Mouse (Mus musculus): Measurements from ENCODE around the gene Ngrn.

Ngrn gene

DNA sequence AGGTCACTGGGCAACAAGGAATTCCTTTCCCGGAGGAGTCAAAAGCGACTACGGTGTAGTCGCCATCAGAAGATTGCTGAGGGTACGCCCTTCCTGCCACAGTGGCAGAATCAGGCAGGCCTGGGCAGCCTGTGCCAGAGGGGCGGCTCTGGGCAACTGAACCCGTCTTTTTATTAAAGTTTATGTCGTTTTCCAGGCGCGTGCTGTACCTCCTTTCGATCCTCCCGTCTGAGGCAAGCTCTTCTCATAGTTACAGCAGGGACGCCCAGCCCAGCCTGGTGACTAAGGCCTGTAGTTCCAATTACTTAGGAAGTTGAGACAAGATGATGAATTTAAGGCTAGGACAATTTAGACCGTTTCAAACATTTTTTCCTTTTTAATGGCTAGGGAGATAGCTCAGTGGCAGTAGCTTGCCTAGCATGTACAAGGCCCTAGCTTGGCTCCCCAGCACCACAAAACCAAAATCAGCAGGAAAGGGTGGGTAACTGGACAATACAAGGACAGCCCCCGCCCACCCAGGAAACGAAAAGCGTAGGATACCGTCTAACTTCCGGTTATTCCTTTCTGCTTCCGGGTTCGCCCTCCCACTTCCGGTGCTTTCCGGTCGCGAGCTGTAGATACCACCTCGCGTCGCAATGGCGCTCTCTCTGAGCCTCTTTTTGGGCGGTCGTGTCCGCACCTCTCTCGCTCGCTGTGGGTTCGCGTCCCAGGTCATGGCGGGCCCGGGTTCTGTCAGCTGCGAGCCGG lies at the start of gene Ngrn:
TSS of gene Ngrn (plus strand) at position 591 of the 747 bp plus-strand sequence.
- peak; percentile 90 for DNase-seq

DNA sequence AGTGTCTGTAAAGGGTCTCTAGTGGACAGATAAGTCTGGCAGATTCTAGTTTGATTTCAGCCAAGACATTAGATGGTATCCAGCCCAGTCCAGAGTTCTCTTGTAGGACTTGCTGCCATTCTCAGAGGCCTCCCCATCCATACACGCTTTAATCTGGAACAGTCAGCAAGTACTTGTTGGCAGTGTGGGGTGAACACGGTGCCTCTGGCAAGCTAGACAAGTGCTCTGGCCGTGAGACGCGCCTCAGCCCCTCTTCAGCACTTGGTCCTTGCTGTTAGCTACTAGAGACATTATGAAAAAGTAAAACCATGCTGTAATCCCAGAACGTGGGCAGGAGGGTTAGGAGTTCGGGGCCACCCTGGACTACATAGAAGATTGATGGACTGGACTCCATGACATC lies 47.4 kb upstream of the Ngrn start:
- DNase-seq, result no peak

- DNase-seq, result no peak
These were observed 46.6 kb upstream of the Ngrn start for GRCm38 (mm10) chr7:80214459-80214858.

DNA sequence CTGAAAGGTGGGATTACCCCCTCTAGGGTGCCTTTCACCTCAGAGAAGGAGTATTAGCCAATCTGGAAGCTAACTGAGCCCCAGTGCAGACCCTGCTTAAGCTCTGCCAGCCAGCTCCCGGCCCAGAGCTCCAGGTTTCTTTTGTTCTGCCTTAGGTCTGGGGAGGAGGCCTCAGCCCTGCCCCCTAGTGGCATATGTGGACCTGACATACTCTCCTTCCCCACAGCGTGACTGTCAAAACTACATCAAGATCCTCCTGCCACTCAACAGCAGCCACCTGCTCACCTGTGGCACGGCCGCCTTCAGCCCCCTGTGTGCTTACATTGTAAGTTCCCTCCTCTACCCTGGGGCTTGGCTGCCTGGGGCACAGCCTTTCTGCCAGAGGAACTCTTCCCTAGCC lies 45.6 kb upstream of the Ngrn start:
- peak; percentile 83 for DNase-seq

GRCm38 (mm10) chr7:80216566-80216965 lies 44.4 kb upstream of the Ngrn start:
- DNase-seq, result peak; percentile 66

GRCm38 (mm10) chr7:80218666-80219065 lies 42.3 kb upstream of the Ngrn start:
- no peak for DNase-seq

DNA sequence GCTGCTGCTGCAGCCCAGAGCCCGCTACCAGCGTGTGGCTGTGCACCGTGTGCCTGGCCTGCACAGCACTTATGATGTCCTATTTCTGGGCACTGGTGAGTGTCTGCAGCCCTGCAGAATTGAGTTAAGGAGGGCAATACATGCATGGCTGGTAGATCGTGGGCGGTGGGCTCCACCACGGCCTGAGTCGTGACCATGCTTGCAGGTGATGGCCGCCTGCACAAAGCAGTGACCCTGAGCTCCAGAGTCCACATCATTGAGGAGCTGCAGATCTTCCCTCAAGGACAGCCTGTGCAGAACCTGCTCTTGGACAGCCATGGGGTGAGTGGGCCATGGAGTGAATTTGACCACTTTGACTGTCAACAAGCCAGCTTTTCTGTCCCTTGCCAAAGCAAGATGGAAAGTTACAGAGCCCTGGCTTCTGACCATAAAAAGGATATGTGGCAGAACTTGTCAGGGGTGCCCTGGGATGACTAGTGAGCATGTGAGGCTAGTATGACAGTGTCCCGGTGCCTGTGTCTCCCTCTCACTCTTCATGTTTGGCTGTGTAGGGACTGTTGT lies 40.7 kb upstream of the Ngrn start:
- DNase-seq, result no peak

DNA sequence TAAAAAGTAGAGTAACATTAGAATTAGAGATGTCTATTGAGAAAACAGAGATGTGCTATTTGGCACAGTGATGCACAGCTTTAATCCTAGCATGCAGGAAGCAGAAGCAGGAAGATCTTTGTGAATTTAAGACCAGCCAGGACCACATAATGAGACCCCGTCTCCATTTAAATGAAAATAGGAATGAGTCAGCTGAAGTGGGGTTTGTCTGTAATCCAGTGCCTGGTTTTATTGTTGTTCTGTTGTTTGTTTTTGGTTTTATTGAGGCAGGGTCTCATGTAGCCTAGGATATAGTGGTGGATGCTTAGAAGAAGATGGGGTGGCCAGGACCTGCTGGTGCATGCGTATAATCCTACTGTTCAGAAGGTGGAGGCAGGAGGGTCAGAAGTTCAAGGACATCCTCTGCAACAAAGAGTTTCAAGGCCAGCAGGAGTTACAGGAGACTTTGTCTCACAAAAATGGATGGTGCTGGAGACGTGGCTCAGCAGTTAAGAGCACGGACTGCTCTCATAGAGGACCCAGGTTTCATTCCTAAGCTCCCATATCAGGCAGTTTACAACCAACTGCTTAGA lies 39.8 kb upstream of the Ngrn start:
- DNase-seq, result no peak

DNA sequence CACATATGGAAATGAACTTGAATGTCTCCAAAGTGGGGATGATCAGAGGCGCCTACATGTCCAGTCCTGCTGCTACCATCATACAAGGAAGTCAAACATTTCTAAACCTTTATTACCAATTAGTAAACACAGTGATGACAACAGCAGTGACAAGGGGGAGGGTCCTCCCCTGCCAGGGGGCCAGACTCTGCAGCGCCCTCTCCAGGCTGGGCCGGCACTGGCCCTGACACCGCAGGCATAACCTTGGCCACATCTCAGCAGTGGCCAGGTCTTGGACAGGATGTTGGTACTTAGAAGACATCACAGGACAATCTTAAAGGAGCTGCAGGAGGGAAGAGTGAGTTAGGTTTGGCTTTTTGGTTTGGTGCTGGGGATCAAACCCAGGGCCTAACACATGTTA lies 34.0 kb upstream of the Ngrn start:
- no peak for DNase-seq

DNA sequence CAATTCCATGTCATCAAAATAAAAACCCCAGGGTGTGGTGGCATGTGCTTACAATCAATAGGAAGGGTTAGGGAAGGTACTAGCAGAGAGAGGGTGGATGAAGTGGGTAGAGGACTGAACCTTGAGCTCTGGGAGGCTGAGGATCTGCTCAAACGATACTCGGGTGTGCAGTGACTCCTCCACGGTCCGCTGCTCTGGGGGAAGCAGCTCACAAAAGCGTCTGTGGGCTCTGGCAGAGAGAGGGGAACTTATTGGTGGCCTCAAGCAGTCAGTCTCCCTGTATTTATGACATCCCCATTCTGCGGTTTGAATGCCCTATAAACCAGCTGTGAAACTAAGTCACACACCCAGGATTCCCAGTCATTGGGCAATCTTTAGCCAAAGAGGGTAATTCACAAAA lies 30.8 kb upstream of the Ngrn start:
- DNase-seq, result peak; percentile 44

- DNase-seq, result peak; percentile 86
These were observed 29.0 kb upstream of the Ngrn start for GRCm38 (mm10) chr7:80231971-80232488.

DNA sequence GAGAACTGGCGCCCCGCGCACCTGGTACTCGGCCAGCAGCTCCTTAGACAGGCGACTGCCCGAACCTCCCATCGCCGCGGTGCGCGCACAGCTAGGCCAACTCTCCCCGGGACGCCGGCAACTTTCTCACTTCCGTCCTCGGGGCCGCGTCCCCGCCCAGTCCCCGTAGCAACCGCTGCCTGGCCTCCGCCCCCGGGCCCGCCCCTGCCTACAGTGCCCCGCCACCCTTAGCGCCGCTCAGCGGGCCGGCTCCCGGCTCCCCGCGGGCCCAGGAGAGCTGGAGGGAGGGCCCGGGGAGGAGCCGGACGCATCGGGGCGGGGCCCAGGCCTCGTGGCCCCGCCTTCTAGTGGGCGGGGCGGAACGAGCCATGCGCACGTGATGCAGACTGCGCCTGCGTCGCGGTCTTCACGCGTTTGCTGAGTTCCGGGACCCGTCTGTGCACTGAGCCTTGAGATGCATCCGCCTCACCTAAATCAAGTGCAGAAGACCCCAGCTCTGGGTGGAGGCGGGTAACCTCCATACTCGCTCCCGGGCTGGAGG lies 28.5 kb upstream of the Ngrn start, which contains the start of the genes Cib1 and Gdpgp1:
TSS of gene Cib1 (minus strand) at position 325 of the 541 bp plus-strand sequence.
TSS of gene Gdpgp1 (plus strand) at position 377 of the 541 bp plus-strand sequence.
- DNase-seq, result peak; percentile 99

DNA sequence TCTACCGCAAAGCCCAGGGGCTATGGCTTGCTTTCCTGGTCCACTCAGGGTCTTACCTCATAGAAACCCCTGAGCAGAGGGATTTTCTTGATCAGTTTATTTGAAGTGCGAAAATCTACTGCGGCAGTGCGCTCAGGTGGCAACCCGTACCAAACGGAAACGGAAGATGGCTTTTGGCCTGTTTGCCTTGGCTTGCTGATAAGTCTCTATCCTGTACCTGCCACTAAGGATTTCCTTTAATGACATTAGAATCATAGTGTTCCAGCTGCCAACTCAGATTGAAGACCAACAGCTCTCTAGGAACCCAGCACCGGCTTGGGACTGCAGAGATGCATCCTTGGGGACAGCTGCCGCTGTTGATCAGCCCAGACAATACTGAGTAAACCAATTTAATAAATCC lies 27.2 kb upstream of the Ngrn start:
- DNase-seq, result no peak

DNA sequence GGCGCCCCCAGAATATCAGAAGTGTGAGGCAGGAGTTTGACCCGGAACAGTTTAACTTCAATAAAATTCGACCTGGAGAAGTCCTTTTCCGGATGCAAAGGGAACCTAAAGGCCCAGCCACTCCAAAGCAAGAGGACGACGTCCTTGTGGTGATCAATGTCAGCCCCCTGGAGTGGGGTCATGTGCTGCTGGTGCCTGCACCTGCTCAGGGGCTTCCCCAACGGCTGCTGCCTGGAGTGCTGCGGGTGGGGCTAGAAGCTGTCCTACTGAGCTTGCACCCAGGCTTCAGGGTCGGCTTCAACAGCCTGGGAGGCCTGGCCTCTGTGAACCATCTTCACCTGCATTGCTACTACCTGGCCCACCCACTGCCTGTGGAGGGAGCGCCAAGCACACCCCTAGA lies 22.5 kb upstream of the Ngrn start:
- DNase-seq, result no peak

GRCm38 (mm10) chr7:80241661-80242060 lies 19.4 kb upstream of the Ngrn start:
- no peak for DNase-seq

DNA sequence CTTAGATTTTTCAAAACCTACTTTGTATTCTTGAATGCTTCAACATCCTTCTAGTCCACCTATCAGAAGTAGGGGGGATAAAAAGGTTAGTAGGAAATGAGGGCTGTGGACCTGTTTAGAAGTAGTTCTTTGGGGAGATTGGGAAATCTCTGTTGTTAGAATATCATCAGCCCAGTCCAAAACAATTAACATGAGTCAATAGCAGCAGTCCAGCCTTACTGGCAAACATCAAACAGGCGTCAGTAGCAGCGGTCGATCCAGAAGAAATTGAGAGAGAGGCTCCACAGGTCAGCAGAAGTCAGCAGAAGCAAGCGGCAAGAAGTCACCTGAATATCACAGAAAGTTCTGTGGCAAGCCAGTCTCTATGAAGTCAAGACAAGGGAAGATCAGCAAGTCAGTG lies 16.2 kb upstream of the Ngrn start:
- DNase-seq, result no peak

GRCm38 (mm10) chr7:80246148-80246721 lies 14.8 kb upstream of the Ngrn start, which contains the start of gene Ttll13:
Gene Ttll13, plus strand, starts transcription at chr7:80246376.
- DNase-seq, result peak; percentile 99

GRCm38 (mm10) chr7:80246859-80247258 lies 14.2 kb upstream of the Ngrn start:
- DNase-seq, result no peak

DNA sequence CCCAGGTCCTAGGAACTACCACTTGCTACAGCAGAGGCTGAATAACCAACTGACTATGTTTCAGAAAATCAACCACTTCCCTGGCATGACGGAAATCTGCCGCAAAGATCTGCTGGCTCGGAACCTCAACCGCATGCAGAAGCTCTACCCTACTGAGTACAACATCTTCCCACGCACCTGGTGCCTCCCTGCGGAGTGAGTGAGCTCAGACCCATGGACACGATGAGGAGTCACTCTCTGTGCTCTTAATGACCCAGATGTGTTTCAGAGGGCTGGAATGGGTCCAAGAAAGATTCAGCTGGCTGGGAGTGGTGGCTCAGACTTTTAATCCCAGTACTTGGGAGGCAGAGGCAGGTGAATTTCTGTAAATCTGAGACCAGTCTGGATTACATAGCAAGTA lies 8.6 kb upstream of the Ngrn start:
- no peak for DNase-seq

- no peak for DNase-seq
These were observed 8.1 kb upstream of the Ngrn start for GRCm38 (mm10) chr7:80252886-80253285.

- no peak for DNase-seq
These were observed 5.0 kb upstream of the Ngrn start for GRCm38 (mm10) chr7:80255981-80256380.

DNA sequence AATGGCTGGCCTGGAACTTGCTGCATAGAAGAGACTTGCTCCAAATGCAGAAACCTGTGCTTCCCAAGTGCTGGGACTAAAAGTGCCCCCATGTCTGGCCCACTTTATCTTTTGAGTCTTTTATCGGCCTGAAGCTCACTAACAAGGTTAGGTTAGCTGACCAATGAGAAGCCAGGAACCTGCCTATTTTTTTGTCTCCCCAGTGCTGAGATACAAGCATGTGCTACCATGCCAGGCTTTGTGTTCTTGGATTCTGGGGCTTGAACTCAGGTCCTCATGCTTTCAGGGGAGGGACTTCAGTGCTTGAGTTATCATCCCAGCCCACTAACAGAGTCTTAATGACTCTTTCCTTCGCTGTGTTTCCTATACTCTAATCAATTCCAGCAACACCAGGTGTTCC lies 3.3 kb upstream of the Ngrn start:
- no peak for DNase-seq

DNA sequence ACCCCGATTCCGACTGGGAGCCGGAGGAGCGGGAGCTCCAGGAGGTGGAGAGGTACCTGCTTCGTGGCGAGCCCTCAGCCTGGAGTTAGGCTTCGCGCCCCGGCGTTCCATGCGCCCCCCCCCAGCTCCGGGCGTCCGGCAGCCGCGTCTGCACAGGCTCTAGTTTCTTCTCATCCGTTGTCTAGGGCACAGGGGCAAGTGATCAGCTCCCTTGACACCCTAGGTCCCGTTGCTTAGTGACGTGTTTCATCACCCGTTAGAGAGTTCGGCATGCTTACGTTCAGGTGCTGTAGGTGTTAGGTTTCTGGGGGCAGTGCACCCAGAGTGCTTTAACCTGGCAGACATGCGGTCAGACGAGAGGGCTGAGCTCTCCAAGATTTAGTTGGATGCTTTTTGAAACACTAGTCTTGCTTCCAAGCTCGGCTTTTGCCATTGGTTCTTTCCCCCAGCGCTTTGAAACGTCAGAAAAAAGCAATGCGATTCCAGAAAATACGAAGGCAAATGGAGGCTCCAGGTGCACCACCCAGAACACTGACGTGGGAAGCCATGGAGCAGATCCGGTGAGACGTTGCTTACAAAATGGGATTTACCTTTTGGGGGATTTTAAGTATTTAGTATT lies 466 bp downstream of the Ngrn start:
- no peak for DNase-seq
